8 mouse cellular contexts compared by ENCODE assay signal in genomic region chr3:107332127-107332959, GRCm38 (mm10). TPM values are rescaled to one million over a fixed set of nuclear protein-coding genes. Genes with fewer than 3 reads are reported as not detected.
DNase-seq lines count a peak whose midpoint lies in the region; ATAC-seq lines count a peak whose summit lies in the region.

No protein-coding gene starts in this region.

- WGBS in midbrain, embryonic 13.5 days = under 1% methylated on average over 74 of the region's 75 CpGs
- WGBS in stomach, embryonic 16.5 days = under 1% methylated on average over 75 of the region's 75 CpGs

- H3K27me3 ChIP-seq in midbrain, embryonic 13.5 days = no peaks in the 10 kb centered on the region
- H3K27me3 ChIP-seq in stomach, embryonic 16.5 days (ENCODE audit: control insufficient read depth, insufficient read depth, low read length) = no peaks in the 10 kb centered on the region

- no peaks in the 10 kb centered on the region for H3K9me3 ChIP-seq in midbrain, embryonic 13.5 days
- no peaks in the 10 kb centered on the region for H3K9me3 ChIP-seq in stomach, embryonic 16.5 days (replicated peaks; ENCODE audit: control insufficient read depth, low read length)

- peak overlapping the region; percentile 88 for H3K27ac ChIP-seq in midbrain, embryonic 13.5 days
- H3K27ac ChIP-seq in stomach, embryonic 16.5 days (ENCODE audit: low read length) = peak overlapping the region; percentile 94

- H3K4me3 ChIP-seq in midbrain, embryonic 13.5 days (replicated peaks) = peak overlapping the region; percentile 83
- H3K4me3 ChIP-seq in stomach, embryonic 16.5 days (replicated peaks; ENCODE audit: low read length) = peak overlapping the region; percentile 99

- peak; percentile 2 for ATAC-seq in midbrain, embryonic 13.5 days
- ATAC-seq in stomach, embryonic 16.5 days (ENCODE audit: insufficient read depth, low FRiP score) = no peak

- peak overlapping the region; percentile 82 for H3K9ac ChIP-seq in midbrain, embryonic 13.5 days (replicated peaks)
- H3K9ac ChIP-seq in stomach, embryonic 16.5 days (ENCODE audit: low read length) = peak overlapping the region; percentile 90

- intact Hi-C loops in left cerebral cortex, postnatal 36 days (cut with DNase I) = loop anchor here (5.0 kb wide), 1 partner anchor 55 kb away; the partner anchor contains the start of gene Lamtor5

- DNase-seq in adrenal gland, adult 18-20 months (ENCODE audit: low spot score in 2 of 2) = peak; percentile 51 to 69
- DNase-seq in adrenal gland, postnatal 4 days (ENCODE audit: low spot score in 2 of 2) = no peak
- peak; percentile 56 to 59 for DNase-seq in cerebellum, postnatal 10 days
- DNase-seq in gastrocnemius, adult 18-20 months (ENCODE audit: low spot score) = peak; percentile 25
- peak; percentile 63 for DNase-seq in induced T-regulatory cell, adult 2 months (ENCODE audit: low read depth)
- DNase-seq in left cerebral cortex, postnatal 36 days (ENCODE audit: low spot score in 2 of 2) = peak; percentile 66 to 73

- H3K4me2 ChIP-seq in midbrain, embryonic 13.5 days (replicated peaks) = peak overlapping the region; percentile 84
- peak overlapping the region; percentile 83 for H3K4me2 ChIP-seq in stomach, embryonic 16.5 days (ENCODE audit: low read depth, low read length)

- peaks cover 40% of the 10 kb centered on the region for H3K4me1 ChIP-seq in midbrain, embryonic 13.5 days (replicated peaks)
- peaks cover 19% of the 10 kb centered on the region for H3K4me1 ChIP-seq in stomach, embryonic 16.5 days (ENCODE audit: control insufficient read depth, insufficient read depth, low read length)

- peaks cover 16% of the 10 kb centered on the region for H3K36me3 ChIP-seq in midbrain, embryonic 13.5 days
- H3K36me3 ChIP-seq in stomach, embryonic 16.5 days (ENCODE audit: control insufficient read depth, insufficient read depth, low read length) = no peaks in the 10 kb centered on the region

RNA-seq across cellular contexts. Expression of gene Rbm15, which starts 1.1 kb away (rescaled TPM):
- total RNA-seq in adrenal gland, adult 18-20 months (2021) = 10 to 100 TPM; 35.4 to 42.5 TPM
- total RNA-seq in adrenal gland, postnatal 4 days (2021) = 10 to 100 TPM; 41.1 to 47.0 TPM
- total RNA-seq in gastrocnemius, adult 18-20 months (2021) = 10 to 100 TPM; 21.3 to 23.5 TPM
- total RNA-seq in left cerebral cortex, postnatal 36 days (2021) = 10 to 100 TPM; 24.2 to 30.0 TPM
- polyA plus RNA-seq in midbrain, embryonic 13.5 days (2015; fragmentation: Nextera tagmentation; extraction: Ambion mirVana) = 10.7 and 12.0 TPM in 2 replicates
- polyA plus RNA-seq in stomach, embryonic 16.5 days (2015; fragmentation: Nextera tagmentation; extraction: Ambion mirVana) = 11.0 and 12.3 TPM in 2 replicates

RNA-seq across cellular contexts. Expression of gene Slc16a4, which starts 41.3 kb away (rescaled TPM):
- total RNA-seq in adrenal gland, adult 18-20 months (2021) = under 1 TPM; 0.35 to 0.53 TPM
- 1 to 10 TPM in 1 of 2 experiments, under 1 TPM in 1; 0.87 to 2.7 TPM for total RNA-seq in adrenal gland, postnatal 4 days (2021)
- total RNA-seq in gastrocnemius, adult 18-20 months (2021) = under 1 TPM; 0.09 TPM
- total RNA-seq in left cerebral cortex, postnatal 36 days (2021) = 1 to 10 TPM; 1.7 to 2.4 TPM
- 2.1 and 2.3 TPM in 2 replicates for polyA plus RNA-seq in midbrain, embryonic 13.5 days (2015; fragmentation: Nextera tagmentation; extraction: Ambion mirVana)
- polyA plus RNA-seq in stomach, embryonic 16.5 days (2015; fragmentation: Nextera tagmentation; extraction: Ambion mirVana) = 2.2 and 2.6 TPM in 2 replicates

RNA-seq across cellular contexts. Expression of gene Lamtor5, which starts 53.7 kb away (rescaled TPM):
- total RNA-seq in adrenal gland, adult 18-20 months (2021) = 10 to 100 TPM; 83.0 to 85.9 TPM
- 10 to 100 TPM; 67.1 to 72.7 TPM for total RNA-seq in adrenal gland, postnatal 4 days (2021)
- total RNA-seq in gastrocnemius, adult 18-20 months (2021) = 10 to 100 TPM; 57.2 to 58.1 TPM
- 10 to 100 TPM; 64.6 to 66.8 TPM for total RNA-seq in left cerebral cortex, postnatal 36 days (2021)
- 203 and 216 TPM in 2 replicates for polyA plus RNA-seq in midbrain, embryonic 13.5 days (2015; fragmentation: Nextera tagmentation; extraction: Ambion mirVana)
- 175 and 181 TPM in 2 replicates for polyA plus RNA-seq in stomach, embryonic 16.5 days (2015; fragmentation: Nextera tagmentation; extraction: Ambion mirVana)

Comparison
In these comparisons a context has a peak if more than half of its experiments do, and no peak if none do; other contexts are left out.
1. DNase-seq: peak in adrenal gland, adult 18-20 months (2 of 2), cerebellum, postnatal 10 days (2 of 2), gastrocnemius, adult 18-20 months (single experiment), induced T-regulatory cell, adult 2 months (single experiment) and left cerebral cortex, postnatal 36 days (2 of 2); none in adrenal gland, postnatal 4 days (0 of 2).